Mouse (Mus musculus) megakaryocyte-erythroid progenitor cell, adult 5-6 weeks (primary cell): ENCODE measurements at regions not wholly inside any gene's neighbourhood (a gene's known extent, or its start where the extent isn't known, plus 50 kb on each side); places are given as distances from the start of the nearest gene placed in this dataset.
"Not testable (repeated sequence)": the region's sequence is repeated elsewhere in the genome, so short reads cannot be mapped to it uniquely, and the experiment has no call there.

Experiments
- ATAC-seq: replicated peaks from 2 replicates; pipeline ENCODE4 v1.8.0; 2016; ENCODE audit warnings: mild to moderate bottlenecking, inconsistent platforms; ENCODE audit not compliant: severe bottlenecking, poor library complexity, low FRiP score, low TSS enrichment

GRCm38 (mm10) chr7:137628266-137628665 lies 190.9 kb downstream of the Glrx3 start:
- no peak for ATAC-seq

GRCm38 (mm10) chr7:137629540-137629939 lies 192.1 kb downstream of the Glrx3 start:
- ATAC-seq: no peak

GRCm38 (mm10) chr7:137648621-137649020 lies 211.2 kb downstream of the Glrx3 start:
- ATAC-seq: no peak

- no peak for ATAC-seq
Observed at GRCm38 (mm10) chr7:137649650-137650049, 212.2 kb downstream of the Glrx3 start.

GRCm38 (mm10) chr7:137653837-137654236 lies 216.4 kb downstream of the Glrx3 start:
- ATAC-seq: no peak

- no peak for ATAC-seq
Observed at GRCm38 (mm10) chr7:137667165-137667564, 229.8 kb downstream of the Glrx3 start.

GRCm38 (mm10) chr7:137671156-137671555 lies 233.7 kb downstream of the Glrx3 start:
- no peak for ATAC-seq

GRCm38 (mm10) chr7:137674596-137674995 lies 237.2 kb downstream of the Glrx3 start:
- no peak for ATAC-seq

GRCm38 (mm10) chr7:137675381-137675780 lies 238.0 kb downstream of the Glrx3 start:
- no peak for ATAC-seq

- ATAC-seq: no peak
Observed at GRCm38 (mm10) chr7:137684826-137685225, 247.4 kb downstream of the Glrx3 start.

- ATAC-seq: no peak
Observed at GRCm38 (mm10) chr7:137685320-137685719, 247.9 kb downstream of the Glrx3 start.

GRCm38 (mm10) chr7:137696831-137697230 lies 259.4 kb downstream of the Glrx3 start:
- ATAC-seq: no peak

- ATAC-seq: not testable (repeated sequence)
Observed at GRCm38 (mm10) chr7:137698501-137698900, 261.1 kb downstream of the Glrx3 start.

GRCm38 (mm10) chr7:137712862-137713261 lies 275.4 kb downstream of the Glrx3 start:
- ATAC-seq: no peak

- ATAC-seq: no peak
Observed at GRCm38 (mm10) chr7:137713856-137714255, 276.4 kb downstream of the Glrx3 start.

- ATAC-seq: no peak
Observed at GRCm38 (mm10) chr7:137714318-137714962, 277.0 kb downstream of the Glrx3 start.

- no peak for ATAC-seq
Observed at GRCm38 (mm10) chr7:137715126-137715900, 277.9 kb downstream of the Glrx3 start.

GRCm38 (mm10) chr7:137723361-137724040 lies 286.1 kb downstream of the Glrx3 start:
- no peak for ATAC-seq

GRCm38 (mm10) chr7:137726031-137726430 lies 288.6 kb downstream of the Glrx3 start:
- ATAC-seq: no peak

- ATAC-seq: no peak
Observed at GRCm38 (mm10) chr7:137735873-137736527, 298.6 kb downstream of the Glrx3 start.
